29 mouse cellular contexts compared by ENCODE assay signal in the genomic region with DNA sequence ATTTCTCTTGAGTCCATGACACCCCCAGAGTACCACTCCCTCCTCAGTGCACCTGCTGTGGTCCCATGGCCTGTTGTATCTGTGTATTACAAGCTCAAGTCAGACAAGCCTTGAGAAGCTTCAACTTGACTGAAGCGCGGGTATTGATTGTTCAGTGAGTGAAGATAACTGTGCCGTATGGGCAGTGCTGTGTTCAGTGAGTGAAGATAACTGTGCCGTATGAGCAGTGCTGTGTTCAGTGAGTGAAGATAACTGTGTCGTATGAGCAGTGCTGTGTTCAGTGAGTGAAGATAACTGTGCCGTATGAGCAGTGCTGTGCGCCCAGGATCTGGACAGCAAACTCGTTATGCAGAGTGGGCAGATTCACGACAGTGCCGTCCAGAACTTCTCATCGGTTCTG. TPM values are rescaled to one million over a fixed set of nuclear protein-coding genes. Genes with fewer than 3 reads are reported as not detected.
A peak's percentile ranks its signal among the peaks of the same experiment; 100 is the strongest.
DNase-seq lines count a peak whose midpoint lies in the region; ATAC-seq lines count a peak whose summit lies in the region.
"Had no signal": no experiment of that assay in that cellular context is flagged by ENCODE, and none has a peak within 500 bp of the region (broad histone marks: within the 10 kb centered on the region; RNA-seq: fewer than 3 reads in every experiment).

No protein-coding gene starts in this region.

- peaks cover 26% of the 10 kb centered on the region for H3K4me1 ChIP-seq in heart, embryonic 12.5 days (replicated peaks)
- peaks cover 83% of the 10 kb centered on the region for H3K4me1 ChIP-seq in liver, embryonic 13.5 days (replicated peaks)
- peaks cover 14% of the 10 kb centered on the region for H3K4me1 ChIP-seq in midbrain, embryonic 13.5 days (replicated peaks)

- no peaks in the 10 kb centered on the region for H3K27me3 ChIP-seq in heart, embryonic 12.5 days (replicated peaks)
- no peaks in the 10 kb centered on the region for H3K27me3 ChIP-seq in liver, embryonic 13.5 days
- H3K27me3 ChIP-seq in midbrain, embryonic 13.5 days, result no peaks in the 10 kb centered on the region
- H3K27me3 ChIP-seq: forebrain, embryonic 15.5 days; heart, embryonic 15.5 days; hindbrain, embryonic 15.5 days; limb, embryonic 12.5 days; lung, embryonic 15.5 days; midbrain, embryonic 12.5 days; Patski had no signal

- H3K4me3 ChIP-seq in heart, embryonic 12.5 days, result no peak overlapping the region
- H3K4me3 ChIP-seq in liver, embryonic 13.5 days (replicated peaks), result 0 out of 2 replicates have a peak overlapping the region, but pooled peaks have one; percentile 18
- no peak overlapping the region for H3K4me3 ChIP-seq in midbrain, embryonic 13.5 days (replicated peaks)
- H3K4me3 ChIP-seq: forebrain, embryonic 15.5 days; heart, embryonic 15.5 days; hindbrain, embryonic 15.5 days; layer of hippocampus, adult 2 months; limb, embryonic 12.5 days; lung, embryonic 15.5 days; midbrain, embryonic 12.5 days had no signal

- no peaks in the 10 kb centered on the region for H3K9me3 ChIP-seq in heart, embryonic 12.5 days (replicated peaks)
- H3K9me3 ChIP-seq in liver, embryonic 13.5 days (replicated peaks), result no peaks in the 10 kb centered on the region
- no peaks in the 10 kb centered on the region for H3K9me3 ChIP-seq in midbrain, embryonic 13.5 days
- H3K9me3 ChIP-seq: forebrain, embryonic 15.5 days; heart, embryonic 15.5 days; hindbrain, embryonic 15.5 days; limb, embryonic 12.5 days; lung, embryonic 15.5 days; midbrain, embryonic 12.5 days had no signal

- 73% methylated on average over 11 of the region's 11 CpGs for WGBS in heart, embryonic 12.5 days
- 27% methylated on average over 11 of the region's 11 CpGs for WGBS in liver, embryonic 13.5 days (ENCODE audit: insufficient replicate concordance)
- 95% methylated on average over 11 of the region's 11 CpGs for WGBS in midbrain, embryonic 13.5 days

- intact Hi-C loops in heart, postnatal 25 days (cut with DNase I), result no loop called here

- H3K4me2 ChIP-seq in heart, embryonic 12.5 days, result no peak overlapping the region
- peak overlapping the region; percentile 56 for H3K4me2 ChIP-seq in liver, embryonic 13.5 days
- H3K4me2 ChIP-seq in midbrain, embryonic 13.5 days (replicated peaks), result no peak overlapping the region
- H3K4me2 ChIP-seq: forebrain, embryonic 15.5 days; heart, embryonic 15.5 days; hindbrain, embryonic 15.5 days; limb, embryonic 12.5 days; lung, embryonic 15.5 days; midbrain, embryonic 12.5 days had no signal

- H3K9ac ChIP-seq in heart, embryonic 12.5 days, result no peak overlapping the region
- peak overlapping the region; percentile 44 for H3K9ac ChIP-seq in liver, embryonic 13.5 days
- no peak overlapping the region for H3K9ac ChIP-seq in midbrain, embryonic 13.5 days (replicated peaks)
- H3K9ac ChIP-seq: forebrain, embryonic 15.5 days; heart, embryonic 15.5 days; hindbrain, embryonic 15.5 days; limb, embryonic 12.5 days; lung, embryonic 15.5 days; midbrain, embryonic 12.5 days had no signal

- ATAC-seq in heart, embryonic 12.5 days (ENCODE audit: insufficient number of reproducible peaks, low FRiP score), result peak; percentile 53; the same call in 1 of the 2 replicates
- peak; percentile 68 for ATAC-seq in common myeloid progenitor, adult 5-6 weeks (replicated peaks; ENCODE audit: low read depth, poor library complexity, severe bottlenecking)
- ATAC-seq in liver, embryonic 13.5 days (ENCODE audit: low read depth), result peak; percentile 97
- peak; percentile 91 for ATAC-seq in megakaryocyte progenitor cell, adult 5-6 weeks (replicated peaks; ENCODE audit: poor library complexity)
- ATAC-seq in midbrain, embryonic 13.5 days, result no peak
- ATAC-seq: forebrain, embryonic 15.5 days; Patski had no signal

- no peak overlapping the region for H3K27ac ChIP-seq in heart, embryonic 12.5 days (ENCODE audit: poor library complexity, severe bottlenecking)
- H3K27ac ChIP-seq in liver, embryonic 13.5 days, result peak overlapping the region; percentile 92
- H3K27ac ChIP-seq in midbrain, embryonic 13.5 days, result no peak overlapping the region
- H3K27ac ChIP-seq: forebrain, embryonic 15.5 days; heart, embryonic 15.5 days; hindbrain, embryonic 15.5 days; layer of hippocampus, adult 2 months; limb, embryonic 12.5 days; lung, embryonic 15.5 days; macrophage; midbrain, embryonic 12.5 days had no signal

- H3K36me3 ChIP-seq in heart, embryonic 12.5 days, result peaks cover 67% of the 10 kb centered on the region
- H3K36me3 ChIP-seq in liver, embryonic 13.5 days, result peaks cover 73% of the 10 kb centered on the region
- peaks cover 61% of the 10 kb centered on the region for H3K36me3 ChIP-seq in midbrain, embryonic 13.5 days

- no peak for DNase-seq in heart, postnatal 25 days (ENCODE audit: low spot score)
- peak; percentile 15 for DNase-seq in liver, embryonic 13.5 days
- no peak for DNase-seq in cerebellum, postnatal 14 days
- DNase-seq in cerebellum, adult 11-12 months, result no peak
- DNase-seq: adrenal gland, adult 2 months; cerebellum, adult 18-20 months; cerebellum, postnatal 25 days; gastrocnemius, postnatal 10 days; heart, postnatal 4 days; kidney, adult 9 months; kidney, postnatal 25 days; layer of hippocampus, postnatal 36 days; right cerebral cortex, postnatal 25 days; spleen, adult 18-20 months; thymus, adult 18-20 months; thymus, postnatal 36 days had no signal

RNA-seq across cellular contexts. Expression of gene Mesd, which starts 14.0 kb away (rescaled TPM):
- polyA plus RNA-seq in heart, embryonic 12.5 days (2016; fragmentation: Nextera tagmentation; extraction: Ambion mirVana), result 101 and 107 TPM in 2 replicates
- 10 to 100 TPM; 51.3 to 52.0 TPM for total RNA-seq in heart, postnatal 25 days (2021)
- 37.7 and 47.8 TPM in 2 replicates for total RNA-seq in common myeloid progenitor, adult 5-6 weeks (2017)
- 59.6 and 68.8 TPM in 2 replicates for polyA plus RNA-seq in liver, embryonic 13.5 days (2015; fragmentation: Nextera tagmentation; extraction: Ambion mirVana)
- total RNA-seq in megakaryocyte progenitor cell, adult 5-6 weeks (2015), result 32.4 and 37.6 TPM in 2 replicates
- 61.0 and 61.2 TPM in 2 replicates for total RNA-seq in megakaryocyte progenitor cell, adult 5-6 weeks (2017)
- 68.6 and 69.6 TPM in 2 replicates for polyA plus RNA-seq in midbrain, embryonic 13.5 days (2015; fragmentation: Nextera tagmentation; extraction: Ambion mirVana)

RNA-seq across cellular contexts. Expression of gene Tlnrd1, which starts 14.2 kb away (rescaled TPM):
- polyA plus RNA-seq in heart, embryonic 12.5 days (2016; fragmentation: Nextera tagmentation; extraction: Ambion mirVana), result 21.2 and 22.6 TPM in 2 replicates
- total RNA-seq in heart, postnatal 25 days (2021), result 1 to 10 TPM; 8.1 to 9.1 TPM
- total RNA-seq in common myeloid progenitor, adult 5-6 weeks (2017), result 4.8 and 7.2 TPM in 2 replicates
- 8.9 and 10.0 TPM in 2 replicates for polyA plus RNA-seq in liver, embryonic 13.5 days (2015; fragmentation: Nextera tagmentation; extraction: Ambion mirVana)
- total RNA-seq in megakaryocyte progenitor cell, adult 5-6 weeks (2015), result 8.3 and 9.3 TPM in 2 replicates
- 4.9 and 5.0 TPM in 2 replicates for total RNA-seq in megakaryocyte progenitor cell, adult 5-6 weeks (2017)
- polyA plus RNA-seq in midbrain, embryonic 13.5 days (2015; fragmentation: Nextera tagmentation; extraction: Ambion mirVana), result 5.8 and 7.5 TPM in 2 replicates
